Mouse (Mus musculus) monocyte, adult 5-6 weeks (primary cell): ENCODE data around the gene Ccn1. TPM values are rescaled to one million over a fixed set of nuclear protein-coding genes. Genes with fewer than 3 reads are reported as not detected.

Experiments
- ATAC-seq: fragments of 153-309, 156-312 bp; replicated peaks from 2 replicates; pipeline ENCODE4 v1.8.0; 2017; ENCODE audit warnings: mild to moderate bottlenecking; ENCODE audit not compliant: low TSS enrichment, insufficient number of reproducible peaks, severe bottlenecking, poor library complexity, low FRiP score
- total RNA-seq: library from RNA; stranded (forward); fragments of 200-1000, 200-491, 200-594 nt; gene quantifications from 3 replicates; pipeline ENCODE4 v1.2.3, GENCODE M21; 2017

Ccn1 gene
- total RNA-seq, 1 experiment from 2014 or later: not detected

DNA sequence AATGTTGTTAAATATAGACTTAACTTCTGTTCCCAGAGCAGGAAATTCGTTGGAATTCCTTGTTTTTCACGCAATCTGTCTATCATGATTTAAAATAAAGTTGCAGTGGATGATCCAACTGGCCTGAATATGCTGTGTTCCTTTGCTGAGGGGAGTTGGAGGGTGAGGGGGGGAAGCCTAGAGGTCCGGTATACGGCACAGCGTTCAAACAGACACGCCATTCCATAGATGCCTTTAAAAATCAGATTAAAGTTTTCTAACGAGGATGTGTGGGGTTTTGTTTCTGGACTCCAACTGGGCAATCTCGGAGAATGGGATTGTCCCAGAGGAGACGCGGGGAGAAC is 2.2 kb upstream of the Ccn1 start:
- no peak for ATAC-seq

DNA sequence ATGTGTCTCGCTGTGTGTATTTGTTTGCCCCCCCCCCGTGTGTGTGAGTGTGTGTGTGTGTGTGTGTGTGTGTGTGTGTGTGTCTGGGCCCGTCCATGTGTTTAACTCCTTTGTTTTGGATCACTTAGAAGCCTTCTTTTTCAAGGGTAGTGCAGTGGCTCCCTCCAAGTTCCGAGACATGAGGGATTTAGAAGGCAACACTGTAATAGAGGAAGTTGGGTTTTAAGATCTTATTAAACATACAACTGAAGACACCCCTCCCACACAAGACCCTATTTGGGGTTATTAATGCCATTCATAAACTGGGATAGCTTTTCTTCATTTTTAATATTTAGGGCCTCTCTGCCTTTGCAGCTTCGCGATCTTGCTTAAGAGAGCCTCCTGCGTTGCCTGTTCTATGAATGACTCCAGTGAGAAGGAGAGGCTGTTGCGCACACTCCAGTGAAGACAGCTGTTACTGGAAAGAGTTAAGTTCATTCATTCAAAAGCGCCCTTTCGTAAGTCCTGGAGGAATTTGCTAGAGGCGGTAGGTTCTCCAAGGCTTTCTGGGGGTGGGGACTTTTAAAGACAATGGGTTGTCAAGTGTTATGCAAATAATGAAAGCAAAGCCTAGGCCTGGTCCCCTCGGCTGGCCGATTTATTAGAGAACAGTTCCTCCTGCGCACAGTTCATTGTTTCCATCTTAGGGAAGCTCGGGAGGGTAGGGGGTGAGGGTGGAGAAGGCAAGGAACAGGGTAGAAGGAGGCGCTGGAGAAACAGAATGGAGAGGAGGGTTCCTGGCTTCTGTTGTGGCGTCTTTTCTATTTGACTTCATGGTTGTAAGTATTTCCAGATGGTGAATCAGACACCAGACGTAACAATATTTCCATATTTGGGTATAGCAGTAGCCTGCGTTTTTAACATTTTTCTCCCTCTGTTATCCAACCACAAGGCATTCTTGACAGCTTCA is 1.5 kb upstream of the Ccn1 start:
- ATAC-seq: no peak

DNA sequence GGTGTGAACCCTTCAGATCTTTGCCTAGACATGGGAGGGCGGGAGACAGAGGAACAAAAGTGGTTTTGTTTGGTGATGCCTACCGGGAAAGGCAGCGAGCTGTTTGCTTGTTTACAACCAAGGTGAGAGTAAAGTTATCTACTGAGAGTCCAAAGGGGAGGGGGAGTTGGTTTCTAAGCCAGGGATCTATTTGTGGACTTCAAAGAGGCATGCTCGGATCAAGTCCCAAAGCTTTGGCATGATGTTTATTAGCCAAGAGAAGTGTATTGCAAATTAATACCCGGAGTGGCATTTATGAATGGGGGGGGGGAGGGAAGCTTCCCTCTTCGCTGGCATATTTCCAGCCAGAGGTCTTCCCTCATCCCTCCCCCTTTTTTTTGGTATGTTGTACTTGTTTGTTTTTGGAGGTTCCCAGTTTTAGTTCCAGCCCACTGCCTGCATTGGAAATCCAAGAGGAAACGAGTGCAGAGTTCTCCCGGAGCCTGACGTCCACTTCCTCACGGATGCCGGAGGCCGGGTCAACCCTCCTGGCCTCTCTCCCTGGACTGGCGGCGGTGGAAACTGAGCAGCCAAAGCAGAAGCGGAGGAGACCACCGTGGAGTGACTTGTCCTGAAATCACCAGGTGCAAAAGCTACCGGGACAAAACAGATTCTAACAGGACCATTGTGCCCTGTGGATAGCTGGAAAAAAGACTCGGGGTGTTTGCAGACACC is 674 bp upstream of the Ccn1 start:
- ATAC-seq: no peak

DNA sequence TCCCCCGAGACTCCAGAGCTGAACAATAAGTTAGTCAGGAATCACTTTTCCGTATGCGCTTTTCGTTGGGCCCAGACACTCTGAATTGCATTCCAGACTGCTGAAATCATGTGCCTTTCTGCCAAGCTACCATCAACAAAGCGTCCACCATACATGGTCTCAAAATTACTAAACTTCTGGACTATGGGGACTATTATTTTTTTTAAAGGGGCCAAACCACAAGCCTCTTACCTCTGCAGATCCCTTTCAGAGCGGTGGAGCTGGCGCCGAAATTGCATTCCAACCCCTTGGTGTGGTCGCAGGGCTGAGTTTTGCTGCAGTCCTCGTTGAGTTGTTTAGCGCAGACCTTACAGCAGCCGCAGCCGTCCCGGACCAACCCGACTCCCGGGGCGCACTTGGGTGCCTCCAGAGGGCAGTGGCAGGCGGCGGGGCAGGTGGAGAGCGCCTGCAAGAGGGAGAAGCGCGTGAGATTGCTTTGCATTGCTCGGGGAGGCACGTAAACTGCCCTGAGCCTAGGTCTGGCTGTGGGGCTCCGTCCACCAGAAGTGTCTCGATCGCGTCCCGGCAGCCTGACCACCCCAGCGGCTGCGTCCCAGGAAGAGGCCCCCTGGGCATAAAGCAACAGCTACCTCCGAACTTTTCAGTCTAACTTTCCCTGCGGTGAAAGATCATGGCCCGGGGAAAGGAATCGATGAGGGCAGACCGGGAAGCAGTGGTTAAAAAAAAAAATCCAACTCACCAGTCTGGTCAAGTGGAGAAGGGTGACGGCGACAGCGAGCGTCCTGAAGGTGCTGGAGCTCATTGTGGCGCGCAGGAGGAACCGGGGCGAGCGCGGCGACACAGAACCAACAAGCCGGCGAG is 560 bp downstream of the Ccn1 start:
- ATAC-seq: no peak

DNA sequence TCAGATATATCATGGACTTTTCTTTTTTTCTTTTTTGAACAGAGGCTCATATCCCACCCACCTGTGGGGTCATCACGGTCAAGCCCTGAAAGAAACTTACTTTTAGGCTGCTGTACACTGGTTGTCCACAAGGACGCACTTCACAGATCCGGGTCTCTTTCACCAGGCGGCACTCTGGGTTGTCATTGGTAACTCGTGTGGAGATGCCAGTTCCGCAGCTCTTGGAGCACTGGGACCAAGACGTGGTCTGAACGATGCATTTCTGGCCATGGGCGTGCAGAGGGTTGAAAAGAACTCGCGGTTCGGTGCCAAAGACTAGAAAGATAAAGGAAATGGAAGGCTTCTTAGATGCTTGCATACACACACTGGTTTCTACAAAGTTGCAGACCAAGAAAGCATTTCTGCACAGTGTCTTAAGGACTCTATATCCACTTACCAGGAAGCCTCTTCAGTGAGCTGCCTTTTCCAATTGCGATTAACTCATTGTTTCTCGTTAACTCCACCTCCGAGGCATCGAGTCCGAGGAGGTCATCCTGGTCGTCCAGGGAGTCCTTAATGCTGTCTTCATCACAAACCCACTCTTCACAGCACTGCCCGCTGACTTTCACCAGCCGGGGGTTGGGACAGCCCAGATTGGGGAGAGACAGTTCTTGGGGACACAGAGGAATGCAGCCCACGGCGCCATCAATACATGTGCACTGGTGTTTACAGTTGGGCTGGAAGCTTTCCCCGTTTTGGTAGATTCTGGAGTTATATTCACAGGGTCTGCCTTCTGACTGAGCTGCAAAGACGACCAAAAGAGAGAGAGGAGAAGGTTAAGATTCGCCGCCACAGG is 1.5 kb downstream of the Ccn1 start:
- no peak for ATAC-seq

DNA sequence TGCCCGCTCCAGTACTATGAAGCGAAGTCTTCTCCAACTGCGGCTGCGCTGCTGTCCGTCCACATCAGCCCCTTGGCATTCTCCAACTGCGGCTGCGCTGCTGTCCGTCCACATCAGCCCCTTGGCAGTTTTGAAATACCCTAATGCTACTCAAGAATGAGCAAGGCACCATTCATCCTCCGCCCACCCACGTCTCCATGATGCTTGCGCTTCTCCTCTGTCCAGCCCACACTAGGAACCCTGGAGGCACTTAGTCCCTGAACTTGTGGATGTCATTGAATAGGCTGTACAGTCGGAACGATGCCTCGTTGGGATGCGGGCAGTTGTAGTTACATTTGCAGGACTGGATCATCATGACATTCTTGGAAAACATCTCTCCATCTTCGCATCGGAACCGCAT is 2.4 kb downstream of the Ccn1 start:
- ATAC-seq: no peak

DNA sequence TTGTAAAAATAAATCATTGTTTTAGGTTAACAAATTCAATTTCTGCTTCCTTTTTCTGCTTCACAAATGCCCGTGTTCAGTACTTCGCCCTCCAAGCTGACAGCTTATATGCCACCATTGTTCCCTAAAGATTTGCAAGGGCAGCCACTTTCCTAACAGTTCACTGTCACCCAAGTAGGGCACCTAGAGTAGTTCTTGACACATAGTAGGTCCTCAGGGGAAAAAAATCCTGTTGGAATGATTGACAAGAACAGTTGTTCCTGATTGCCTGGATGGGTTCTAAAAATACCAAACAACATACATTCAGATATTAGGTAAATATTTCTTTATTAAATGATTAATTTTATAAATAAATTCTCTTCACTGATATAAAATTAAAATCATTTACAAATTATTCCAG is 3.1 kb downstream of the Ccn1 start:
- ATAC-seq: no peak

DNA sequence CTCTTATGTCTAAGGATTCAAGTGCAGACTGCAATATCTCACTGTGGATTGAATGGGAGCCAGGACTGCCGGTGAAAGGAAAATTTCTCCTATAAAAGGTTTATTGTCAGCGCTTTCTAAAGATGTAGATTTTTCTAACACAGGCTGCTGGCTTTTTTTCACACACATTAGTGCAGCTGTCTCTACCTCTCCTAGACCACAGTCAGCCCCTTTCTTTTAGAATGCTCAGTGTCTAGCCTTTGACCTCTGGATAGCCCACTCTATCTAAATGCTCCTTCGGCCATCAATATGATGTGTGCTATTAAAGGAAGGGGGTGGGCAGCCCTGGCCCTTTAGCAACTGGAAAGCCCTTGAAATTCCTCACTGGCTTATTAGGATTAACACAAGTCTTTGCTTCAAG is 3.8 kb downstream of the Ccn1 start:
- no peak for ATAC-seq

DNA sequence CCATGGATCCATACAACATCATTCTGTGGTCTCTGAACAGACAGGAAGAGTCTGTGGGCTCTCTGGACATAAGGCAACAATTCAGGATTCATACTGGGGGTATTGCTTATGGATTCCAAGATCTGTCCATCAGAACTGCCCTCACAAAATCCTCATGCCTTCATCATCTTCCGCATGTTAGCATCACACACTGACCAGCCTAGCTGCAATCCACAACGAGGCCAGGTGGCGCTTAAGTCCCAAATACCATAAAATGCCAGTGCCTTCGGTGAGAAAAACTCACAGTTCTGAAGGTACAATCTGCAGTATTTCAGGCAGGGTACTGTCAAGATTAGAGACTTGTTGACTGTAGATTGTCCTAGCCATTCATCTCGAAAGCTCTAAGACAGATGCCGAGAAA is 4.3 kb downstream of the Ccn1 start:
- ATAC-seq: no peak

DNA sequence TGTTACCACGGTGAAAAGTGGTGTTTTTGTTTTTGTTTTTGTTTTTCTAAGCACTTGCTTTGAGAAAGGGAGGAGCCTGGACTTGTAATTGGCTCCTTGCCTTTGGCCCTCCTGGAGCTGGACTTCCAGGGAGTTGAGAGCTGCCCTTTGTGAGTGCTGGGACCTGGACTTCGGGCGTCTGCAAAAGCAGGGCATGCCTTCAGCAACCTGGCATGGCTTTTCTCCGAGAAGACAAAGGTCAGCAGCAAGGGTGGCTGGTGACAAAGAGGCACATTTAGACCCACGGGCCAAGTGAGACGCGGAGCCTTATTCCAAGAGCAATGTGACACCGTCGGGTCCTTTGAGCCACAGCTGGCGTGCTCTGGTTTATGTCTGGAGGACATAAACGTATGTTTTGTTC is 6.9 kb downstream of the Ccn1 start:
- ATAC-seq: no peak

DNA sequence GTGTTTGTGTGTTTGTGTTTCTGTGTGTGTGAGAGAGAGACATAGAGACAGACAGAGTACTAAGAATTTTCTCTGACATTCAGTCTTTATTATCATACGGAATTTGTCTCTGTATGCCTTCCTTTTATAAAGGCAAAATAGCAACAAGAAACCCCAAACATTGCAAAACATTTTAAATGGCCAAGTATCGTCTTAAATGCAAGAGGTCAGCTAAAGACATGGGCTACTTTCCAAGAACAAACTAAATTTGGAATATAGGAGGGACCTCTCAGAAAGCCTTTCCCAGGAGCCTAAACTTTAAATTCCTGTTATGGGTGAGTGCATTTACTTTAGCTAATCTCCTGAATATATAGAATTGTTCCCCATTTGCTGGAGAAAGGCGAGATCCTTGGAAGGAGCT is 7.9 kb downstream of the Ccn1 start:
- ATAC-seq: no peak

DNA sequence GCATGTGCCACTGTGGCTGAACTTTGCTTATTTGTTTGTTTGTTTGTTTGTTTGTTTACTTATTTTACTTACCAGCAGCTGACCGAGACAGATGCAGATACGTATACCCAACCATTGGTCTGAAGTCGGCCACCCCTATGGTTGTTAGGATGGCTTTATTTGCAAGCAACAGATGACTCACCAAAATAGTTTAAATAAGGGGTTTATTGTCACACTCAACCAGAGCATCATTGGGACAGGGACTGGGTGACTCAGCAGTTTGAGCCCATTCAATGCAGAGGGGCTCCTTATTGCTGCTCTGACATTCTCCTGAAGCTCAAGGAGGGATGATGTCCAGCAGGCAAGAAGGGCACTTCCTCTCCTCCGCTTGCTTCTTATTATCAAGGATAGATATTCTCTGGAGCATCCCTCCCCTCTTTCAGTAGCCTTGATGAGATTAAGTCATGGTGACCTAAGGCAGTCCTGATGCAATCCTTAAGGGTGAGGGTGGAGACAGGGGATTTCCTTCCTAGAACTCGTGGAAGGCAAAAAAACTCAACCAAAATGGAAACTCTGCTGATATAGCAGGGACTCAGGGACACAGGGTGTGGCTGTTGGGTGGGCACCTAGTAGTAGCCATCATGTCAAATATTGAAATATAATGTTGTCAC is 8.6 kb downstream of the Ccn1 start:
- ATAC-seq: no peak

DNA sequence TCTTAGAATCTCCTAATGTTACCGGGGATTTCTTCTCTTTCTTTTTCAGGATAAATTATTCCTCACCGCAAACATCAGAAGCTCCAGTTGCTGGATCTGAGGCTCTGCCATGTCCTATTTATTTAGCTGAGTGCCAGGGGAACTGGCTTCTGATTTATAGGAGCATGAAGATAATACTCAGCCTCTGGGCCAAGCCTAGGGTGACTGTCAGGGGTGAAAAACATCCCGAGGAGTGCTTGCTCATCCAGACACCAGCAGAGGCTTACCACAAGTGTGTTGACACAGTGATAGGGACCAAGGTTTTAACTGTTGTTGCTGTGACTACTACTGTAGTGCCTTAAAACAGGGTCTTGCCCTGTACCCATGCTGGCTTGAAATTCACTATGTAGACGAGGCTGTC is 9.2 kb downstream of the Ccn1 start:
- no peak for ATAC-seq

DNA sequence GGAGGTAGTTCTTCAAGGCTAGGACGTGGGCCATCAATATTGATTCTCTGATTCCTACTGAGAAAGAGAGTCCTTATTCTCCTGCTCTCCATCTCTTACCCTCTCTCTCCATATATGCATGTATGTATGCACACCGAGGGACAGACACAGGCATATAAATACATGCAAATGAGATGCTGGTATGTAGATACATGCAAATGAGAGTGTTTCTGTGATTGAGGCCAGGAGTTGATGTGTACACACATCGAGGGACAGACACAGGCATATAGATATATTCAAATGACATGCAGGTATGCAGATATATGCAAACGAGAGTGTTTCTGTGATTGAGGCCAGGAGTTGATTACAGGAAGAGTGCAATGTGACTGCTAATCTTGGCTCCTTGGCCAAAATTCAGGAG is 9.6 kb downstream of the Ccn1 start:
- no peak for ATAC-seq

DNA sequence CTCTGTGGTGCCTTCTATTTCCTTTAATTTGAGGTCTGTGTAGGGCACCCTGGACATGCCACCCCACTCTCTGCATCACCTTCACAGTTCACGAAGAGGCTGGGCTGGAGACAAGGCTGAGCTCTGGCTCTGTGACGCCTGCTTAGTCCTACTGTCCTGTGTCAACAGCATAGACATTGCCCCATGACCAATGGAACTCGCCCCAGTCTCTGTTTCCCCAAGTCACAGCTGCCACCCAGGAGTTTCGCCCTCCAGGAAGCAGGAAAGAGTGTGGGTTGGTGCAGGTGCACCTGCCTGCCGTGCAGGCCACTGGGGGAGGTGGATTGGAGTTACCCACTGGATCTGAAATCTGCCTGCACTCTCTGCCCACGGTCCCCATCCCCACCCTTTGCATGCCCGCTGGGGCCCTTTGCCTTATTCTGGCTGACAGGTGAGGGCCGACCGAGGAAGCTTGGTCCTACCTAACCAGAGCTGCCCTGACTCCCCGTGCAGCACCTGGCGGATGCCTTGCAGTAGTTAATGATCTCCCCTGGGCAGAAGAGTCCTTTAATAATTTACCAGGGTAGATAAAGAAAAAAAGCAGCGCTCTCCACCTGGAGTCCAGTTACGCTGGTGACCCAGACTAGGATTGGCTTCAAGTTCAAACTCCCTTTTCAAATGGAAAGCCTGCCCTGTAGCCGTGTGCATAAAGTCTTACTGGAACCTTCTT is 15.6 kb downstream of the Ccn1 start:
- ATAC-seq: no peak

DNA sequence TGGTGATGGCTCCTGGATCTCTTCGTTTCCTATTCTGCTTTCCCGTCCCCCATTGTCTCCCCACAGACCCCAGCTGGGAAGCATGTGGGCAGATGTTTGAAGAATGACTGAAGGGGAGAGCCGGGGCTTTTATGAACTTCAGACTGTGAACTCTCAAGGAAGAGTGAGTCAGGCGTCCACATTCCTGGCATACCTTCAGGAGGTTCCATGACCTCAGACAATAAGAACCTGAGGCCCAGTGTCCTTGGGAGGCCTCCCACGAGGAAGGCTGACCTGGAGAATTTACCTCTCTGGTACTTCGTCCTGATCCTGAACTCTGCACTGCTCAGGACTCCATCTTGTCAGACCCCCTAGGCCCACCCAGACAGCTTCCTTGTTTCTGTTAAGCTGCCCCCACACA is 16.9 kb downstream of the Ccn1 start:
- ATAC-seq: no peak

DNA sequence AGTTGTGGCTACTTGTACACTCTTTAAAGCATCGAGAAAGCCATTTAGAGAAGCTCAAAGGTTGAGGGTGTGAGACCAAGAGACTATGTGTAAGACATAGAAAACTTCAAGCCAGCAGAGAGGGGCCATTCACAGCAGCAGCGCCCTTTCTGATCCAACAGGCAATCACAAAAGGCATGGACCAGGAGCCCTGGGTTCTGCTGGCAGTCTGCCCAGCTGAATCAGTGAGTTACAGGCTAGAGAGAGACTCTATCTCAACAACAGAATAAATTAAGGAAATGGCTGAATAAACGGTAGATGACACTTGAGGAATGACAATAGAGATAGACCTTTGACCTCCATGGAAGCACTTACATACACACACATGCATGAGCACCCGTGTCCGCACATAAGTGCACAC is 21.1 kb downstream of the Ccn1 start:
- no peak for ATAC-seq

DNA sequence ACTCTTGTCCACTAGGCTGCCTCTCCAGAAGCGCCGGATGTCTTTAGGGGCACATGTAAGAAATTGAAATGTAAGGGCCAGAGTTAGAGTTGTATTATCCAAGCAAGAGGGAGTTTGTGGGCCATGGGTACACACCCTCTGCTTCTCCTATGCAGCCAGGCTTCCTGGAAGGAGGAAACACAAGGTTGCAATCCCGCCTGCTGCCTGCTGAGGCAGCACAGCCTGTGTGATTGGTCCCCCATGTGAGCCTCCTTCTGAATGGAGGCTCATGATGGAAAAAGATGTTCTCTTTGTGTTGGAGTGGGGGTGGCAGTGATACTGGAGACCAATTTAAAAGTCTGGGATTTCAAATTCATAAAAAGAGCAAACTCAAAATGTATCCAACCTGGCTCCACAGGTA is 22.0 kb downstream of the Ccn1 start:
- no peak for ATAC-seq
